Mouse (Mus musculus) neural tube, embryonic 11.5 days (tissue): ENCODE measurements around the gene Zp1. TPM values are rescaled to one million over a fixed set of nuclear protein-coding genes. Genes with fewer than 3 reads are reported as not detected.
A peak's percentile ranks its signal among the peaks of the same experiment; 100 is the strongest.

ENCODE experiments used
- ATAC-seq: fragments of 200-750 bp; cut with Nextera tagmentation; 2 replicates; pipeline ENCODE4 v1.8.0; 2017; ENCODE audit warnings: moderate number of reproducible peaks, mild to moderate bottlenecking, moderate TSS enrichment, moderate library complexity; ENCODE audit not compliant: insufficient read depth, low FRiP score, low TSS enrichment
- DNase-seq: peaks from one replicate; pipeline ENCODE4 v3.0.0-alpha.2; 2015; ENCODE audit warnings: low spot score
- H3K27ac ChIP-seq: fragments of 300-500 bp; sonication (generic); 2 replicates; pipeline ENCODE4 v1.5.1; 2014; ENCODE audit warnings: low read depth, mild to moderate bottlenecking, low read length
- H3K27me3 ChIP-seq: fragments of 300-500 bp; sonication (generic); 2 replicates; pipeline ENCODE4 v1.6.1; 2014; ENCODE audit warnings: mild to moderate bottlenecking, low read length, mixed read lengths; ENCODE audit not compliant: control insufficient read depth, insufficient read depth
- H3K36me3 ChIP-seq: fragments of 300-500 bp; sonication (generic); 2 replicates; pipeline ENCODE4 v1.6.1; 2014; ENCODE audit warnings: mild to moderate bottlenecking, low read length, moderate library complexity, mixed read lengths; ENCODE audit not compliant: control insufficient read depth, insufficient read depth
- H3K4me1 ChIP-seq: fragments of 300-500 bp; sonication (generic); 2 replicates; pipeline ENCODE4 v1.6.1; 2014; ENCODE audit warnings: low read length, mixed read lengths; ENCODE audit not compliant: control insufficient read depth, insufficient read depth
- H3K4me2 ChIP-seq: fragments of 300-500 bp; sonication (generic); 2 replicates; pipeline ENCODE4 v1.6.1; 2014; ENCODE audit warnings: low read depth, mild to moderate bottlenecking, moderate library complexity
- H3K4me3 ChIP-seq: fragments of 300-500 bp; sonication (generic); 2 replicates; pipeline ENCODE4 v1.5.1; 2014; ENCODE audit warnings: low read depth, low read length
- H3K9ac ChIP-seq: fragments of 300-500 bp; sonication (generic); 2 replicates; pipeline ENCODE4 v1.6.1; 2014; ENCODE audit warnings: mild to moderate bottlenecking, low read length
- H3K9me3 ChIP-seq: fragments of 300-500 bp; sonication (generic); 2 replicates; pipeline ENCODE4 v1.6.1; 2016; ENCODE audit warnings: low read length; ENCODE audit not compliant: control insufficient read depth
- WGBS: fragments of 180-500 bp; shearing (Covaris S2); extraction: QIAGEN DNeasy Blood & Tissue Kit; methylation state at CpG from one replicate; pipeline ENCODE4 v1.1.7; 2014; 5-methylcytosine and 5-hydroxymethylcytosine counted together
- polyA plus RNA-seq: library from polyadenylated mRNA; unstranded; fragments of >200 nt; fragmentation: Nextera tagmentation; extraction: Ambion mirVana; gene quantifications from 2 replicates; pipeline ENCODE4 v1.2.1, GENCODE M21; 2014

Zp1 gene
- polyA plus RNA-seq, 1 experiment from 2014 or later: not detected

- WGBS: 91% methylated on average over 7 of the region's 7 CpGs
- no peaks in the 10 kb centered on the region for H3K27me3 ChIP-seq
- H3K4me1 ChIP-seq: peaks cover 8% of the 10 kb centered on the region
- H3K36me3 ChIP-seq: peaks cover 6% of the 10 kb centered on the region
- no peak overlapping the region for H3K27ac ChIP-seq
- no peak overlapping the region for H3K4me3 ChIP-seq
- H3K9me3 ChIP-seq: no peaks in the 10 kb centered on the region
- no peak overlapping the region for H3K4me2 ChIP-seq
- DNase-seq (no peak), ATAC-seq (no peak)
- no peak overlapping the region for H3K9ac ChIP-seq
These were observed 42.1 kb downstream of the Zp1 start for GRCm38 (mm10) chr19:10878201-10878837.

- no peak for ATAC-seq
- Histone ChIP-seq H3K27ac (no peak overlapping the region), H3K27me3 (no peaks in the 10 kb centered on the region), H3K4me3 (no peak overlapping the region), H3K4me2 (no peak overlapping the region), H3K4me1 (peaks cover 9% of the 10 kb centered on the region), H3K36me3 (peaks cover 18% of the 10 kb centered on the region), H3K9ac (no peak overlapping the region), H3K9me3 (no peaks in the 10 kb centered on the region)
- WGBS: 84% methylated on average over 13 of the region's 14 CpGs
- no peak for DNase-seq
These were observed 49.0 kb downstream of the Zp1 start for GRCm38 (mm10) chr19:10871328-10871961.

DNA sequence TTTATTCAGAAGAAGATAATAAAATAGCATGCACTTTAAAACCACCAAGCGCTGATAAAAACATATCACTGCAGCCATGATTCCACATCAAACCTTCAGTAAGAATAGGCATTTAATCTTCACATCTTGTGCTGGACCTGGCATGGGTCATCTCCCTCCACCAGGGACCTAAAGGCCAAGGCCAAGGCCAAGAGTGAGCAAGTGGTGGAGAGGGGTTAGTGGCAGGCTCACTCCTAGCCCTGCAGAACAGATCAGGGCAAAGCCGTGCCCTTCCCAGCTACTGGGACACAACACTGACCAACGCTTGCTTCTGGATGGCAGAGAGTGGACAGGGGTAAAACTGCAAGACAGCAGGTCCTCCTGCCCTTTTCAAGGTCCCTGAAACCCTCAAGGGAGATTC is 49.8 kb downstream of the Zp1 start:
- no peaks in the 10 kb centered on the region for H3K9me3 ChIP-seq
- H3K36me3 ChIP-seq: peaks cover 22% of the 10 kb centered on the region
- DNase-seq (no peak), ATAC-seq (no peak)
- H3K27ac ChIP-seq: no peak overlapping the region
- H3K27me3 ChIP-seq: no peaks in the 10 kb centered on the region
- peaks cover 9% of the 10 kb centered on the region for H3K4me1 ChIP-seq
- H3K4me2 ChIP-seq: no peak overlapping the region
- WGBS: 88% methylated on average over 3 of the region's 3 CpGs
- no peak overlapping the region for H3K4me3 ChIP-seq
- no peak overlapping the region for H3K9ac ChIP-seq

DNA sequence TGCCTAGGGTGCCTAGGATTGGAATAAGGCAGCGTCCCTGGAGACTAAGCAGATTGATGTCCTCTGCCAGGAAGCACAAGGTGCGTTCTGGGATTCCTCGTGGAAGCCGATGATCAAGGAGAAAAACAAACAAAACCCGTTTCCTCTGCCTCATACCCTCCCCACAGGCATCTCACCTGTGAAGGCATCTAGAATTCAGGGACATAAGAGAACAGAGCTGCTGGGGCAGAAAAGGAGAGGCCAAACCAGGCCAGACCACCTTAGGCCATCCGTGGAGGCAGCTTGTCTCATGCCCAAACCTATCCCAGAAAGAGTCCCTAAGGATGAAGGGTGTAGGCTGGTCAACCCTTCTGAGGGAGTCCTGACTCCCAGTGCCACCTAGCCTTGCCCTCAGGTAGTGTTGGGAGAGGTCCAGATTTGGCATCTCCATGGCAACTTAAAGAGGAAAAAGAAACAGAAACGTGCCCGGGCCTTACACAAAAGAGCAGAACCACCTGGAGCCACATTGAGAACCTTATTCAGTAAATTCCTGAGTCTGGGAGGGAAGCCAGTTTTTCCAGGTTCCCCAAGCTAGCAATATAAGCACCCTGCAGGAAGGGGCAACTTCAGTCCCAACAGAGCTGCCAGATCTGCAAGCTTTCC is 50.4 kb downstream of the Zp1 start, which contains the start of gene Tmem132a:
Gene Tmem132a, minus strand, starts transcription at position 55 of the 642 bp plus-strand sequence.
- no peak for DNase-seq
- peak; percentile 24 for ATAC-seq
- WGBS: 3% methylated on average over 8 of the region's 8 CpGs

GRCm38 (mm10) chr19:10869241-10869885 is 51.1 kb downstream of the Zp1 start:
- Histone ChIP-seq H3K27ac (peak overlapping the region; percentile 89), H3K9ac (peak overlapping the region; percentile 95), H3K9me3 (no peaks in the 10 kb centered on the region), H3K4me2 (peak overlapping the region; percentile 91), H3K27me3 (no peaks in the 10 kb centered on the region), H3K36me3 (peaks cover 34% of the 10 kb centered on the region), H3K4me3 (peak overlapping the region; percentile 85), H3K4me1 (peaks cover 9% of the 10 kb centered on the region)
- WGBS: under 1% methylated on average over 34 of the region's 43 CpGs
- ATAC-seq (peak; percentile 96), DNase-seq (peak; percentile 88)

More for the DNA sequence above, 50.4 kb downstream of the Zp1 start, which contains the start of gene Tmem132a:
- no peaks in the 10 kb centered on the region for H3K9me3 ChIP-seq
- H3K36me3 ChIP-seq: peaks cover 28% of the 10 kb centered on the region
- H3K4me1 ChIP-seq: peaks cover 9% of the 10 kb centered on the region
- peak within 1 kb of the TSS; percentile 95 for H3K9ac ChIP-seq
- peak within 1 kb of the TSS; percentile 85 for H3K4me3 ChIP-seq
- peak within 1 kb of the TSS; percentile 91 for H3K4me2 ChIP-seq
- no peaks in the 10 kb centered on the region for H3K27me3 ChIP-seq
- peak within 1 kb of the TSS; percentile 89 for H3K27ac ChIP-seq

DNA sequence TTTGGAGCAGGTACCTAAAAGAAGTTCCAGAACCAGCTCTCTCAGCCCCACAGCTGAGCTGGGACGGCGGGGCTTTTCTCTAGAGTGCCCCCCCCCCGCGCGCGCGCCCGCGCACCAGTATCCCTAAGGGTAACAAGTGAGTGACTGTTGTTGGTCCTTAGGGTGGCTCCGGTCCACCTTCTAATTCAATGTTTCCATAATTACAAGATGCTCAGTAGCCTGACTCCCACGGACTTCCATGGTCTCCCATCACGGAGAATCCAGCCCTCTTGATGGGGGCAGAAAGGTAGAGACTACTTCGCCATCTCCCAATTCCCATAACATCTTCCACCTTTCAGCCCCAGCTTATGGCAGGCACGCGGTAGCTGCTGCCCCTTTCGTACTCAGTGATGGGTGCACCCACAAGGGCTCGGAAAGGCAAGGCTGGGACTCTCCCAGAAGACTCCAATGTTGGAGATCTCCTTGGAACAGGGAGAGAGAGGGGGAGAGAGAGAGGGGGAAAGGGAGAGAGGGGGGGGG is 51.8 kb downstream of the Zp1 start:
- Histone ChIP-seq H3K9ac (peak overlapping the region; percentile 95), H3K4me3 (peak overlapping the region; percentile 85), H3K36me3 (peaks cover 37% of the 10 kb centered on the region), H3K27ac (peak overlapping the region; percentile 89; the same call in 1 of the 2 replicates), H3K9me3 (no peaks in the 10 kb centered on the region), H3K27me3 (no peaks in the 10 kb centered on the region), H3K4me2 (peak overlapping the region; percentile 91), H3K4me1 (peaks cover 9% of the 10 kb centered on the region)
- DNase-seq (no peak), ATAC-seq (peak; percentile 20; the same call in 1 of the 2 replicates)
- WGBS: 0% methylated on average over 17 of the region's 17 CpGs

DNA sequence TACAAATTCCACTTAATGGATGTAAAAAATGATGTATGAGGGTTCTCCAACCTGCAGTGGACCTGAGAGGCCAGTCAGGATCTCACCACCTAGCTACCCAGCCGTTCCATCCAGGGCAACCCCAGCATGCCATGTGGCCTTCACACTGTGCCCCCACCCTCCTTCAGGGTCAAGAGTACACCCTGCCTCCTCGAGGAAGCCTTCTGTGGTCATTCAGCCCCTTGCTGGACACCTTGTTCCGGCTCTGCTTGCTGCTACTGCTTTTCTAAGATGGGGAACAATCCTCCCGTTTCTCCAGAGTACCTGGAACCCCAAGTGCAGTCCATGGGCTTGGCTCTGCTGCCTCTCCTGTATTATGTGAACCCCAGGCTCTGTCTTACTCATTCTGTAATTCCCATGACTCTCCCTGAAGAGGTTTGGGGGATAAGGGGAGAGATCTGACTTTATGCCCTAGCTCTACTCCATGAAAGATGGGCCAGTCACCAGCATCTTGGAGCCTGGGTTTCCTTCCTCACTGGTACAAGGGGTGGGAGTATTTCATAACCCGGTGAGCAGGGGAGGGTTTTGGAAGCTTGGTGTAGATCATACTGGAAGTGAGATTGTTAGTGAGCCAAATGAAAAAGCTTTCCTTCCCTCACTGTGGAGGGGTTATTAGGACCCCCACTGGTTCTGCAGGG is 52.3 kb downstream of the Zp1 start:
- H3K4me3 ChIP-seq: peak overlapping the region; percentile 85
- H3K4me1 ChIP-seq: peaks cover 9% of the 10 kb centered on the region
- ATAC-seq (no peak), DNase-seq (no peak)
- 24% methylated on average over 5 of the region's 5 CpGs for WGBS
- H3K36me3 ChIP-seq: peaks cover 39% of the 10 kb centered on the region
- peak overlapping the region; percentile 91 for H3K4me2 ChIP-seq
- H3K9ac ChIP-seq: peak overlapping the region; percentile 95
- H3K27me3 ChIP-seq: no peaks in the 10 kb centered on the region
- H3K9me3 ChIP-seq: no peaks in the 10 kb centered on the region
- no peak overlapping the region for H3K27ac ChIP-seq

- H3K9me3 ChIP-seq: no peaks in the 10 kb centered on the region
- no peak overlapping the region for H3K27ac ChIP-seq
- ATAC-seq (no peak), DNase-seq (no peak)
- H3K4me1 ChIP-seq: peaks cover 9% of the 10 kb centered on the region
- H3K36me3 ChIP-seq: peaks cover 43% of the 10 kb centered on the region
- no peak overlapping the region for H3K9ac ChIP-seq
- no peak overlapping the region for H3K4me3 ChIP-seq
- no peaks in the 10 kb centered on the region for H3K27me3 ChIP-seq
- no peak overlapping the region for H3K4me2 ChIP-seq
- 97% methylated on average over 13 of the region's 13 CpGs for WGBS
These were observed 54.1 kb downstream of the Zp1 start for GRCm38 (mm10) chr19:10866351-10866750.
